ENCODE assay signal across 35 mouse cellular contexts in the genomic region with DNA sequence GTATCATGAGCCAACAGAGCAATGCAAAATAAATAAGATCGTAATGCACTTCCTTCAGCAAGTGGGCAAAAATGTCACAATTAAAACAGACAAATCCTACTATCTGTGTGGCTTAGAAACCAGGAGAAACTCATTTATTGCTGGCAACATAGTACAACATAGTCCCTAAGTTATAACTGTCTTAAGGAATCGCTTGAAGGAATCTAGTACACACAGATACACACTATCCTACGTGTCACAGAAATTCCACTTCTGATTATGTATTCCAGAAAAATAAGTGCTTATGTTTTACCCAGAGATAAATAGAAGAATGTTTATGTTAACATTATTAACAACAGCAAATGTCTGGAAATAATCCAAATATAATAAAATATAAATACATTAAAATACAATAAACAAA.
"Had no signal": no experiment of that assay in that cellular context is flagged by ENCODE, and none has a peak within 500 bp of the region (broad histone marks: within the 10 kb centered on the region; RNA-seq: fewer than 3 reads in every experiment).

No protein-coding gene starts in this region.

- H3K36me3 ChIP-seq: heart, embryonic 10.5 days; heart, embryonic 12.5 days; heart, embryonic 13.5 days; heart, embryonic 15.5 days; hindbrain, embryonic 10.5 days; hindbrain, embryonic 12.5 days; hindbrain, embryonic 13.5 days; hindbrain, embryonic 15.5 days; intestine, embryonic 15.5 days; kidney, embryonic 15.5 days had no signal

- DNase-seq: heart, postnatal 10 days; heart, postnatal 14 days; heart, postnatal 36 days; heart, postnatal 4 days; kidney, adult 11 months; kidney, adult 18-20 months; kidney, adult 2 months; kidney, adult 8-10 months; kidney, adult 9 months; kidney, postnatal 10 days; kidney, postnatal 14 days; kidney, postnatal 25 days; kidney, postnatal 36 days; kidney, postnatal 4 days; layer of hippocampus, adult 9-11 months; layer of hippocampus, postnatal 36 days had no signal

- H3K27me3 ChIP-seq: heart, embryonic 12.5 days; heart, embryonic 13.5 days; heart, embryonic 15.5 days; hindbrain, embryonic 12.5 days; hindbrain, embryonic 13.5 days; hindbrain, embryonic 15.5 days; intestine, embryonic 15.5 days; kidney, embryonic 15.5 days had no signal

- H3K4me2 ChIP-seq: heart, embryonic 11.5 days; heart, embryonic 12.5 days; heart, embryonic 13.5 days; heart, embryonic 15.5 days; hindbrain, embryonic 12.5 days; hindbrain, embryonic 13.5 days; hindbrain, embryonic 14.5 days; hindbrain, embryonic 15.5 days; intestine, embryonic 15.5 days; kidney, embryonic 15.5 days had no signal

- H3K4me1 ChIP-seq: heart, embryonic 10.5 days; heart, embryonic 12.5 days; heart, embryonic 13.5 days; heart, embryonic 15.5 days; hindbrain, embryonic 10.5 days; hindbrain, embryonic 12.5 days; hindbrain, embryonic 15.5 days; intestine, embryonic 15.5 days; kidney, embryonic 15.5 days had no signal

- H3K27ac ChIP-seq: heart, embryonic 10.5 days; heart, embryonic 13.5 days; heart, embryonic 15.5 days; hindbrain, embryonic 10.5 days; hindbrain, embryonic 12.5 days; hindbrain, embryonic 13.5 days; hindbrain, embryonic 14.5 days; hindbrain, embryonic 15.5 days; hindbrain, postnatal 0 days; intestine, embryonic 15.5 days; kidney, embryonic 15.5 days; kidney, postnatal 0 days; layer of hippocampus, adult 2 months had no signal

- H3K9me3 ChIP-seq: heart, embryonic 10.5 days; heart, embryonic 12.5 days; heart, embryonic 13.5 days; heart, embryonic 15.5 days; hindbrain, embryonic 10.5 days; hindbrain, embryonic 12.5 days; hindbrain, embryonic 13.5 days; hindbrain, embryonic 15.5 days; intestine, embryonic 15.5 days; kidney, embryonic 15.5 days had no signal

- H3K9ac ChIP-seq: heart, embryonic 12.5 days; heart, embryonic 13.5 days; heart, embryonic 15.5 days; hindbrain, embryonic 12.5 days; hindbrain, embryonic 13.5 days; hindbrain, embryonic 14.5 days; hindbrain, embryonic 15.5 days; intestine, embryonic 15.5 days; kidney, embryonic 15.5 days had no signal

- ATAC-seq: hindbrain, embryonic 16.5 days; hindbrain, postnatal 0 days; inflammation-experienced regulatory T-cells, adult 6 months; intestine, embryonic 15.5 days; intestine, embryonic 16.5 days; intestine, postnatal 0 days had no signal

- H3K4me3 ChIP-seq: heart, embryonic 10.5 days; heart, embryonic 12.5 days; heart, embryonic 13.5 days; heart, embryonic 15.5 days; hindbrain, embryonic 10.5 days; hindbrain, embryonic 12.5 days; hindbrain, embryonic 13.5 days; hindbrain, embryonic 15.5 days; intestine, embryonic 15.5 days; kidney, embryonic 15.5 days; layer of hippocampus, adult 2 months had no signal
